Comparison of ENCODE assay signal across 9 mouse cellular contexts in the genomic region with DNA sequence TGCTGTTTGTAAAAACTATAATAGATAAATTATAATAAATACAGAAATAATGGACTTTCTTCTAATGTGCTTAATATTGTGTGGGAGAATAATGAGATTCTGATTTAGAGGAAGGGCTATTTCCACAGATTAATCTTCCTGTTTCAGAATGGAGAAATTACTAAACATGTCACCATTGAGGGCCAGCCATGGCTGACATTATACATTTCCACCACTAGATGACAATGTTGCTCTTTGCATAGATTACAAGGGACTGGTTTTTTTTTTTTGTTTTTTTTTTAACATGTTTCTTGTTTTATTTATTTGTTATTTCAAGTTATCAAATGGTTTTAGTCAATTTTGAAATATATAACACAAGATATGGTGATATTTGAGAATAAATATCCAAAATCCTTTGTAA.
DNase-seq lines count a peak whose midpoint lies in the region; ATAC-seq and TF ChIP-seq lines count a peak whose summit lies in the region.
"Had no signal": no experiment of that assay in that cellular context is flagged by ENCODE, and none has a peak within 500 bp of the region (broad histone marks: within the 10 kb centered on the region; RNA-seq: fewer than 3 reads in every experiment).

No protein-coding gene starts in this region.

- H3K27ac ChIP-seq in cerebellum, adult 2 months (ENCODE audit: insufficient read depth, low read length) = no peak overlapping the region
- H3K27ac ChIP-seq in layer of hippocampus, adult 2 months = no peak overlapping the region
- H3K27ac ChIP-seq in forebrain, embryonic 16.5 days (ENCODE audit: low read length) = no peak overlapping the region

- H3K4me1 ChIP-seq in cerebellum, adult 2 months (ENCODE audit: control insufficient read depth, insufficient read depth, low read length) = no peaks in the 10 kb centered on the region
- H3K4me1 ChIP-seq in E14TG2a.4 (replicated peaks; ENCODE audit: low read depth, low read length) = no peaks in the 10 kb centered on the region
- no peaks in the 10 kb centered on the region for H3K4me1 ChIP-seq in forebrain, embryonic 16.5 days (replicated peaks; ENCODE audit: control insufficient read depth, insufficient read depth, low read length)

- TF ChIP-seq CTCF in cerebellum, adult 2 months (IDR thresholded peaks at IDR 0.05; ENCODE audit: borderline replicate concordance, insufficient read depth, low read depth, low read length) = peak; percentile 8; the same call in 1 of the 2 replicates
- peak; percentile 99 for TF ChIP-seq CTCF in layer of hippocampus, adult 2 months (conservative IDR thresholded peaks at IDR 0.05)
- TF ChIP-seq CTCF in E14TG2a.4 (conservative IDR thresholded peaks at IDR 0.05; ENCODE audit: low read length) = peak; percentile 97

- H3K36me3 ChIP-seq in E14TG2a.4 (ENCODE audit: insufficient read depth, low read length) = no peaks in the 10 kb centered on the region
- H3K36me3 ChIP-seq in forebrain, embryonic 16.5 days (ENCODE audit: control insufficient read depth, insufficient read depth) = no peaks in the 10 kb centered on the region

- no peak for TF ChIP-seq POLR2A in cerebellum, adult 2 months (IDR thresholded peaks at IDR 0.05; ENCODE audit: borderline replicate concordance, insufficient read depth, low read length)

- H3K4me3 ChIP-seq in cerebellum, adult 2 months (replicated peaks; ENCODE audit: insufficient read depth, low read depth, low read length) = no peak overlapping the region
- H3K4me3 ChIP-seq in layer of hippocampus, adult 2 months = no peak overlapping the region
- no peak overlapping the region for H3K4me3 ChIP-seq in E14TG2a.4 (replicated peaks; ENCODE audit: low read length)
- no peak overlapping the region for H3K4me3 ChIP-seq in forebrain, embryonic 16.5 days (replicated peaks; ENCODE audit: low read length)

- ATAC-seq in forebrain, embryonic 16.5 days = peak; percentile 62; the same call in 1 of the 2 replicates

- no peaks in the 10 kb centered on the region for H3K27me3 ChIP-seq in cerebellum, adult 2 months (ENCODE audit: control insufficient read depth, insufficient read depth, low read length)
- no peaks in the 10 kb centered on the region for H3K27me3 ChIP-seq in E14TG2a.4 (ENCODE audit: insufficient read depth, low read length)
- no peaks in the 10 kb centered on the region for H3K27me3 ChIP-seq in forebrain, embryonic 16.5 days (replicated peaks; ENCODE audit: control insufficient read depth, insufficient read depth, low read length)

- no peak overlapping the region for H3K4me2 ChIP-seq in forebrain, embryonic 16.5 days (ENCODE audit: low read length)

- no peak for DNase-seq in cerebellum, adult 2 months
- DNase-seq in cerebellum, adult 9-10 months = no peak
- DNase-seq in layer of hippocampus, adult 2 months (ENCODE audit: low spot score in 2 of 2) = peak in 1 of 2 experiments; percentile 18
- no peak for DNase-seq in layer of hippocampus, adult 9-11 months
- no peak for DNase-seq in adrenal gland, postnatal 4 days (ENCODE audit: low spot score in 2 of 2)
- no peak for DNase-seq in urinary bladder, adult 2 months (ENCODE audit: low spot score)
- DNase-seq: thymus, postnatal 4 days had no signal

- no peak overlapping the region for H3K9ac ChIP-seq in forebrain, embryonic 16.5 days (replicated peaks; ENCODE audit: low read depth, low read length)

- H3K9me3 ChIP-seq in E14TG2a.4 (ENCODE audit: low read length) = no peaks in the 10 kb centered on the region
- H3K9me3 ChIP-seq in forebrain, embryonic 16.5 days (ENCODE audit: control insufficient read depth, low read length) = no peaks in the 10 kb centered on the region

Comparison
In these comparisons a context has a peak if more than half of its experiments do, and no peak if none do; other contexts are left out.
1. CTCF ChIP-seq: peak in every context shown above with its lines; median percentile 99 in layer of hippocampus, adult 2 months; 97 in E14TG2a.4; 8 in cerebellum, adult 2 months.